Mouse (Mus musculus): Measurements from ENCODE around the gene Mrpl47. TPM values are rescaled to one million over a fixed set of nuclear protein-coding genes. Genes with fewer than 3 reads are reported as not detected.
A peak's percentile ranks its signal among the peaks of the same experiment; 100 is the strongest.
"Not testable (repeated sequence)": the region's sequence is repeated elsewhere in the genome, so short reads cannot be mapped to it uniquely, and the experiment has no call there.

The Mrpl47 gene
- polyA plus RNA-seq, 1 experiment from 2014 or later = 36.8 TPM

DNA sequence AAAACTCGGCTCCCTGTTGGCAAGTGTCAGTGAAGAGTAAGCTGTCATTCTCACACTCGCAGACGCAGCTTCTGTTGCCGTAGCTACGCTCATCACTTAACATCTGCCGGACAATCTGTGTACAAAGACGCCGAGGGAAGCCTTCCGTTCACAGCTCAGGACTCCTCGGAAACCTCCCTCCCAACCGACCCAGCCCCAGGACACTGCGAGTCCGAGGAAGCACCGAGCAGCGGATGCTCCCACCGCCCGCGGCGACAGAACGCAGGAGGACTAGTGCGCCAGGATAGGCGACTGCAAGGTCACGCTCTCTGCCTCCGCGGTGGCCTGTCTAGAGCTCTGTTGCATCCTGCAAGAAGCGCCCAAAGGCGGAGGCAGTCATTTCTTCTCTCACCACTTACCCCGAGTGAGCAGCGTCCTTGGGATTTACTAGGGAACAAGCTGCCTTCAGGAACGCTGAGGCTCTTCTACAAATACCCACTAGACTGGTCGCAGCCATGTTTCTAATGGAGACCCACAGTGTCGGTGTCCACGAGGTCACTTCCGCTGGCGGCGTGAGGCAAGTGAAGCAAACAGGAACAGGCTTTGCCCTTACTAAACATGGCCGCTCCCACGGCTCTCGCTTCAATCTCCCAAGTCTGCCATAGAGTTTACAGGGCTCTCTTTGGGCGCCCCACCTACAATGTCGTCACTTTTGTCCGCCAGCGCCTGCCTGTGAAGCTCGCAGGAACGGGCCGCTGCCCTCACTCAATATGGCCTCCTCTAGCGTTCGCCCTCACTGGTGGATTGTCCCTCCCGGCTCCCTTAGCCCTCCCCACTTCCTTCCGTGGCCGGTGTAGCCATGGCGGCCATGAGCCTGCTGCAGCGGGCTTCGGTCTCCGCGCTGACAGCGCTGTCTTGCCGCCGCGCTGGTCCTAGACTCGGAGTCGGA lies 897 bp downstream of the Mrpl47 start, which contains the start of gene Ndufb5:
Gene Ndufb5 (plus strand): TSS at position 747 of the 928 bp plus-strand sequence.
- Histone ChIP-seq H3K4me3 (peak within 1 kb of the TSS; percentile 68), H3K36me3 (peaks cover 25% of the 10 kb centered on the region), H3K4me2 (replicated peaks) (peak within 1 kb of the TSS; percentile 86), H3K27ac (peak within 1 kb of the TSS; percentile 63; the same call in 1 of the 2 replicates), H3K9ac (peak within 1 kb of the TSS; percentile 72), H3K27me3 (replicated peaks) (no peaks in the 10 kb centered on the region), H3K9me3 (no peaks in the 10 kb centered on the region), H3K4me1 (peaks cover 17% of the 10 kb centered on the region)
- under 1% methylated on average over 62 of the region's 62 CpGs for WGBS
- ATAC-seq (ENCODE audit: low FRiP score, low read depth) = peak; percentile 98

DNA sequence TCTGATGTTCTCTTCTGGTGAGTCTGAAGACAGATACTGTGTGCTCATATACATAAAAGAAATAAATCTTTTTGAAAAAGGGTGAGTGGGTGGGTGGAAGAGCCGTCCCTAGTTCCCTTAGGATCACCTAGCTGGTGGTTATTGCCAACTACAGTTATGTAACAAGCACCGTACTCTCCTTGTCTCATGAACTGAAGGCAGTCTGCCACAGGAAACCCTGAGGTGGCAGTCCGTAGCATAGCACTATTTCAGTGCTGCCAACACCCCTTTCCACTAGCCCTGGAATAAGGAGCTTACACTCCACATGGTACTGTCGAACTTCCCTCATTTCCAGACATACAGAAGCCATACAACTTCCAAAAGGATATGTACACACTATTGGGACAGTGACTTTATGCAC lies 9.5 kb downstream of the Mrpl47 start:
- no peak for ATAC-seq (ENCODE audit: low FRiP score, low read depth)
- whole genome bisulfite sequencing = 88% methylated on average over 4 of the region's 4 CpGs

DNA sequence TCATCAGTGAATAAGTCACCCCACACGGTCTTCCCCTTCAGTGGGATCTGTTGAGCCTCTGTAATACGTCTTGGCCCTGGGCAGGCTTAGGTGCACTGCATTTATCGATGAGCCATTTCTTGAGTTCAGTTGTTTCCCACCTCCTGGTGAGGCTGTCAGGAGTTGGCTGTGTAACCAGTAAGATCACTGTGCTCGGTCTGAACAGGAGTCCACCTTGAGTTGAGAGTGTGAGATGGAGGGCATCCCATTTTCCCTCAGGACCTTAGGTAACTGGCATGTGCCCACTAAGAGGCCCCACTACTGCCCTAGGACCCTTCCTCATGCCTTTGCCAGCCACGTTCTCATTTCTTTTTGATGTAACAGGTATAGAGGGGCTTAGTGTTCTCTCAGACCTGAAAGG lies 11.5 kb downstream of the Mrpl47 start:
- Histone ChIP-seq H3K27me3 (replicated peaks) (no peaks in the 10 kb centered on the region), H3K4me2 (replicated peaks) (no peak overlapping the region), H3K27ac (no peak overlapping the region), H3K36me3 (peaks cover 89% of the 10 kb centered on the region), H3K4me3 (no peak overlapping the region), H3K4me1 (no peaks in the 10 kb centered on the region), H3K9ac (no peak overlapping the region), H3K9me3 (no peaks in the 10 kb centered on the region)
- WGBS = 88% methylated on average over 5 of the region's 5 CpGs
- no peak for ATAC-seq (ENCODE audit: low FRiP score, low read depth)

More for the DNA sequence above, 9.5 kb downstream of the Mrpl47 start:
- Histone ChIP-seq H3K27ac (no peak overlapping the region), H3K36me3 (peaks cover 90% of the 10 kb centered on the region), H3K4me2 (replicated peaks) (no peak overlapping the region), H3K9me3 (no peaks in the 10 kb centered on the region), H3K4me3 (no peak overlapping the region), H3K4me1 (no peaks in the 10 kb centered on the region), H3K9ac (no peak overlapping the region), H3K27me3 (replicated peaks) (no peaks in the 10 kb centered on the region)

DNA sequence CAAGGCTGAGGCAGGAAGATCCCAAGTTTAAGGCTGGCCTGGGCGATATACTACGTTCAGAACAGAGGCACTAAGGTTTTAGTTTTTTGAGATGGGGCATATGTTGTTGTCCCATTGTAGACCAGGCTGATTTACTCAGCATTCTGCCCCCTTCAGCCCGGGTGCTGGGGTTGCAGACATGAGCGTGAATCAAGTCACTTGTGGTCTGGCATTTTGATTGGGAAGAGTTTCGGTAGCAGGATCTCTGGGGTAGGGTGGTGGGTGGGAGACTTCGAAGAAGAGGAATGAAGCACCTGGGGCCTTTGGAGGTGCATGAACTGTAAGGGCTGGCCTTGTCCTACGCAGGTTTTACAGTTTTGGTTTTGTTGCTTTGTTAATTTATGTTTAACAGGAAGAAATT lies 13.2 kb downstream of the Mrpl47 start:
- no peak for ATAC-seq (ENCODE audit: low FRiP score, low read depth)
- H3K4me3 ChIP-seq = no peak overlapping the region
- no peaks in the 10 kb centered on the region for H3K9me3 ChIP-seq
- 94% methylated on average over 7 of the region's 7 CpGs for WGBS
- no peak overlapping the region for H3K27ac ChIP-seq
- H3K27me3 ChIP-seq (replicated peaks) = no peaks in the 10 kb centered on the region
- H3K36me3 ChIP-seq = peaks cover 88% of the 10 kb centered on the region
- H3K4me1 ChIP-seq = no peaks in the 10 kb centered on the region
- H3K9ac ChIP-seq = no peak overlapping the region
- H3K4me2 ChIP-seq (replicated peaks) = no peak overlapping the region

DNA sequence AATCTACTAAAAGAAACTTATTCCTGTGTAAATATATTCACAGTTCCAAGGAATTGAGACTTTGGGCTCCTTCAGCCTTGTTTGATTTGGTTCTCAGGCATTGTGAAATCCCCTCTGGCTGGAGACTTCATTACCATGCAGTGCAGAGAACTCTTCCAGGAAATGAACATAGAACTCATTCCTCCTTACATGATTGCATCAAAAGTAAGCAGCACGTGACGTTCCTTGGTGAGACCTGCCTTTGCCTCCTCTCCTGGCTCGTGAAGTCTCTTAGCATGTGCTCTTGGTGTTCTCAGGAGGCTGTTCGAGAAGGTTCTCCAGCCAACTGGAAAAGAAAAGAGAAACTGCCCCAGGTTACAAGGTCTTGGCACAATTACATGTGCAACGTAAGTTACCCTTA lies 19.1 kb downstream of the Mrpl47 start:
- H3K36me3 ChIP-seq = peaks cover 89% of the 10 kb centered on the region
- 96% methylated on average over 5 of the region's 5 CpGs for WGBS
- H3K27me3 ChIP-seq (replicated peaks) = no peaks in the 10 kb centered on the region

DNA sequence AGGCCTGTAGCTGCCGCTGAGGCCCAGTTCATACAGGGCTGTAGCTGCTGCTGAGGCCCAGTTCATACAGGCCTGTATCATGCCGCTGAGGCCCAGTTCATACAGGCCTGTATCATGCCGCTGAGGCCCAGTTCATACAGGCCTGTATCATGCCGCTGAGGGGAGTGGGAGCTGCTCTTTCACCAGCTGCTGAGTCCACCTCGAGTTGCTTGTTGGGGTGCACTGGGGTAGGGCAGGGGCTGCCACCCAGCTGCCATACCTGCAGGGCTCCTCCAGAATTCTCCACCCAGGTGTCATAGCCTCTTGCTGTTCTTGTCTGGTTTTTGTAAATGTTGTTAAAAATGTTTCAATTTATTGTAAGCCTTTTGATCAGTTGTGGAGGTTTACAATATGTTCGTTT lies 20.0 kb downstream of the Mrpl47 start:
- H3K4me1 ChIP-seq; H3K27me3 ChIP-seq (replicated peaks); H3K9me3 ChIP-seq; H3K9ac ChIP-seq; H3K4me2 ChIP-seq (replicated peaks); H3K4me3 ChIP-seq; H3K27ac ChIP-seq; ATAC-seq (ENCODE audit: low FRiP score, low read depth): not testable (repeated sequence)
- 95% methylated on average over 6 of the region's 6 CpGs for WGBS
- H3K36me3 ChIP-seq = peaks cover 89% of the 10 kb centered on the region

More for the DNA sequence above, 19.1 kb downstream of the Mrpl47 start:
- Histone ChIP-seq H3K9ac (no peak overlapping the region), H3K4me3 (no peak overlapping the region), H3K4me2 (replicated peaks) (no peak overlapping the region), H3K27ac (no peak overlapping the region), H3K4me1 (no peaks in the 10 kb centered on the region), H3K9me3 (no peaks in the 10 kb centered on the region)
- no peak for ATAC-seq (ENCODE audit: low FRiP score, low read depth)

DNA sequence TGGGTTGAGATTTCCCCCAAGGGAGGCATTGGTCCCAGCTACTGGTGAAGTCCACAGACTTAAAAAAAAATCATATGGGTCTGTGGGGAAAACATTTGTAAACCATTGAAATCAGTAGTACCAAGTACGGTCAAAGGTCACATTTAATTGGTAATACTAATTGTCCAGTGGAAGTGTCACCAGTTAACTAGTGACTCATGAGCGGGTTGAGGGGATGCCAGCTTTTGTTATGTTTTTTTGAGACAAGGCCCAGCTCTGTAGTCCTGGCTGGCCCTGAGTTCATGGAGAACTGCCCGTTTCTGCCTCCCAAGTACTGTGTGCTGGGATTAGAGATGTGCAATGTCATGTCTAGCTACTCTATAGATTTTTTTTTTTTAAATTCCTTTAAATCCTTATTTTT lies 23.7 kb downstream of the Mrpl47 start:
- Histone ChIP-seq H3K36me3 (peaks cover 66% of the 10 kb centered on the region), H3K4me2 (replicated peaks) (no peak overlapping the region), H3K9me3 (no peaks in the 10 kb centered on the region), H3K27me3 (replicated peaks) (no peaks in the 10 kb centered on the region), H3K27ac (no peak overlapping the region), H3K4me1 (peaks cover 9% of the 10 kb centered on the region), H3K4me3 (no peak overlapping the region), H3K9ac (no peak overlapping the region)
- 99% methylated on average over 3 of the region's 3 CpGs for WGBS
- no peak for ATAC-seq (ENCODE audit: low FRiP score, low read depth)

DNA sequence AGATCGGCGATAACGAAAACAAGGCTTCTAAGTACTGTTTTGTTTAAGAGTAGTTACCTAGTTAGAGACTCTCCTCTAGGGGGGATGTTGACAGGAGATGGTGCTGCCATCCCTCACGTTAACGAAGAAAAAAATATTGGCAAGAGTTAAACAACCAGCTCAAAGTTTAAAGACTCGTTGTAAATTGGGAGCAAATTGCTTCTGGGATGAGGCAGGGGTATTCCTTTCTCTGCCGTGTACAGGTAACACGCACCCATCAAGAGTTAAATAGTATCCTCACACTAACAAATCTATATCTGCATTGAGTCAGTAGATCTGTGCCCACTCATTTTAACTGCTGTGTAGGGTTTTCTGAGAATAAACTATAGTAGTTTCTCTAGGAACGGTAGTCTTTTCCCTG lies 28.0 kb downstream of the Mrpl47 start:
- 9% methylated on average over 9 of the region's 9 CpGs for WGBS
- no peaks in the 10 kb centered on the region for H3K9me3 ChIP-seq
- peaks cover 28% of the 10 kb centered on the region for H3K36me3 ChIP-seq
- peak overlapping the region; percentile 81 for H3K4me2 ChIP-seq (replicated peaks)
- H3K27me3 ChIP-seq (replicated peaks) = no peaks in the 10 kb centered on the region
- peaks cover 9% of the 10 kb centered on the region for H3K4me1 ChIP-seq
- no peak overlapping the region for H3K27ac ChIP-seq
- peak overlapping the region; percentile 79 for H3K4me3 ChIP-seq
- no peak for ATAC-seq (ENCODE audit: low FRiP score, low read depth)
- peak overlapping the region; percentile 91 for H3K9ac ChIP-seq

DNA sequence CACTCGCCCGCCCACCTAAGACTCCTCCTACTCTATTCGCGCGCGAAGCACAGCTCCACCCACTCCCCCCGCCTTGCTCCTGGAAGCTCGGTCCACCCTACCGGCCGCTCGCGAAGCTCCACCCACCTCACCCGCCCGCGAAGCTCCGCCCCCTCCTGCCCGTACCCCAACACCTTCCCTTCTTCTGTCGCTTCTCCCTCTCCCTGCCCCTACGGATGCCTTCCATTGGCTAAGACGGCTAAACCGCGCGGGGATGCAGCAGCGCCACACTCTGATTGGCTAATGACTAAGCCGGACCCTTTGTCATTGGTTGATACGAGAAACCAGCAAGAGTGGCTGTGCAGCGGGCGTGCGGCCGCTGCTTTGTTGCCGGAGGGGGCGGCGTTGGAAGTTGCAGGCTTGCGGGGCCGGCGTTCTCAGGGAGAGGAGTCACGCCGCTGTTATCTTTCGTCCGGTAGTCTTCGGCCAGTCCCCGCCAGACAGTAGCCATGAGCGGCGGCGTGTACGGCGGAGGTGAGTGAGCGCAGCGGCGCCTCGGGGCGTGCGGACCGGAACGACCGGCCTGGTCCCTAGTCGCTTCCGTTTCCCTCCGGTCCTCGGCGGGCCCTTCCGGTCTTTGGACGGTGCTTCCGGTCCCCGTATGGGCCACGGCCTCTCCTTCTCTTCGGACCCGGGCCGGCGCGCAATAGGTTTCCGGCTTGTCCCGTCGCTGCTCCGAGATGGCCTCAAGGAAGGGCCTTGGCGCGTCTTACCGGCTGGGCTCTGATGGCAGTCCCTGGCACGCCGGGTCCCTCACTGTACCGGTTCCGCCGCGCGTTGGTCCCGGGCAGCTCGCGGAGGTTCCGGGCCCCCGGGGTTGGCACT lies 28.8 kb downstream of the Mrpl47 start:
- Histone ChIP-seq H3K27me3 (replicated peaks) (no peaks in the 10 kb centered on the region), H3K36me3 (peaks cover 21% of the 10 kb centered on the region), H3K4me2 (replicated peaks) (peak overlapping the region; percentile 81), H3K4me3 (peak overlapping the region; percentile 79), H3K4me1 (peaks cover 9% of the 10 kb centered on the region), H3K9me3 (no peaks in the 10 kb centered on the region), H3K9ac (peak overlapping the region; percentile 91), H3K27ac (peak overlapping the region; percentile 76)
- WGBS = under 1% methylated on average over 90 of the region's 90 CpGs
- peak; percentile 100 for ATAC-seq (ENCODE audit: low FRiP score, low read depth)

DNA sequence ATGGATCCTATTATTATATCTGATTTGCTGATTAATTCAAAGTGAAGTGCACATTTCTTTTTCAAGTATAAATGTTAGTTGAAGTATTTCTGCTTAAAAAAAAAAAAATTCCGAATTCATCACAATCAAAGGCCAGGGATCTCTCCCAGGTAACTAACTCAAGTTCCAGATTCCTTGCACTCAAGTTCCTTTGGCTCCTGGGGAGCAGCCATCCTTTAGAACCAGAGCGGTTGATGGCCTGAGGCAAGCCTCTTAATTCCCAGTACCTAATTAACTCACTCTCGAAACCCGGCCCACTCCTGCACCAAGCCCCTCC lies 29.4 kb downstream of the Mrpl47 start:
- peaks cover 9% of the 10 kb centered on the region for H3K4me1 ChIP-seq
- H3K4me2 ChIP-seq (replicated peaks) = peak overlapping the region; percentile 81
- no peak for ATAC-seq (ENCODE audit: low FRiP score, low read depth)
- peak overlapping the region; percentile 79 for H3K4me3 ChIP-seq
- WGBS = 2% methylated on average over 4 of the region's 4 CpGs
- no peaks in the 10 kb centered on the region for H3K9me3 ChIP-seq
- no peak overlapping the region for H3K27ac ChIP-seq
- no peaks in the 10 kb centered on the region for H3K27me3 ChIP-seq (replicated peaks)
- H3K36me3 ChIP-seq = peaks cover 15% of the 10 kb centered on the region
- H3K9ac ChIP-seq = no peak overlapping the region

DNA sequence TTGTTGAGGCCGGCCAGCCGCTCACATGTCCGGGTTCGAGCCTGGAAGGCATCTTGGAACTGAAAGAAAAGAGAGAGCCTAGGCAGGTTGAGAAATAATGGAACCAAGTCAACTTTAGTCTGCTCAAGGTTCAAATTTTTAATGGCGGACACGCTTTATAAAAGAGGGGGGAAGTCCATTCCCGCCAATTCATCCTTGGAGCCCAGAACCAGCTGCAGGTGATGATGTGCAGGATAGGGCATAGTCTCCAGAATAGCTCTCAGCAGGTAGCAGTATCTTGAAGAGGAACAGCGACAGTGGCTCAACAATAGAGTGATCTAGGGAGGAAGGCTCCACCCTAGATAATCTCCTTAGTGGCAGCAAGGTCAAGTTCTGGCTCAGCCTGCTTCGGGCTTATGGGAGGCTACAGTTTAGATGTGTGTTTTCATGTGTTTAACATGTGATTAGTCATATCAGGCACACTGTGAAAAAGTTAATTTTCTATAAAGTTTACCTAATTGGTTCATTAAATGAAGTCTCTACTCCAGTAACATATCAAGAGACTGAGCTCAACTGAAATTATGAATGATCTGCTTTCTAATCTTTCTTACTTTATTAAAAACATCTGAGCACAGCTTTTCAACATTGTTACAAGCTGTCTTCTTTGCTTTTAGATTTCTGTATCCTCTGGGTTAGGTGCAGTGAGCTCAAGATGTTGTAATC lies 31.6 kb downstream of the Mrpl47 start, which contains the start of gene Actl6a:
Gene Actl6a (plus strand): TSS at position 652 of the 702 bp plus-strand sequence.
- H3K4me2 ChIP-seq (replicated peaks); H3K4me3 ChIP-seq; H3K36me3 ChIP-seq; H3K9ac ChIP-seq; H3K9me3 ChIP-seq; H3K27me3 ChIP-seq (replicated peaks); H3K27ac ChIP-seq; H3K4me1 ChIP-seq; ATAC-seq (ENCODE audit: low FRiP score, low read depth): not testable (repeated sequence)
- 82% methylated on average over 9 of the region's 9 CpGs for WGBS

DNA sequence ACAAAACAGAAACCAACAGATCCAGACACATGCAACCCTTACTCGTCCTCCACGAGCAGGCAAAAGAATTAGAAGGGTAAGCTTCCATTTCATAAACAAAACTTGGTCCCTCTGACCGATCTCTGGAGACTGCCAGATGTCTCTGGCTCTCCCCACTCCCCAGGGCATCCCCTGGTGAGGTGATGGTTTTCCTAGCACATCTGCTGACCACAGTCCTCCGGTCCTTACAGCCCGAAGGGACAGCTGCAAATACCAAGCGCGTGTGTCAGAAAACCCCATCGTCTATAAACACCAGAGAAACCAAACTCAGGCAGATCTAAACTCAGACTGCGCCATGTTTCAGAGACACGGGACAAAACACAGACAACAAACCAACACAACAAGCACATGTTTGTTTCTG lies 32.8 kb downstream of the Mrpl47 start:
- ATAC-seq (ENCODE audit: low FRiP score, low read depth) = not testable (repeated sequence)

More for the DNA sequence above, 32.8 kb downstream of the Mrpl47 start:
- WGBS = 92% methylated on average over 10 of the region's 10 CpGs
- not testable (repeated sequence) for H3K36me3 ChIP-seq; H3K4me1 ChIP-seq; H3K4me2 ChIP-seq (replicated peaks); H3K27me3 ChIP-seq (replicated peaks); H3K4me3 ChIP-seq; H3K27ac ChIP-seq; H3K9me3 ChIP-seq; H3K9ac ChIP-seq
